Mouse (Mus musculus) embryo, embryonic 11 days (tissue): ENCODE measurements around the gene Pgpep1.
A peak's percentile ranks its signal among the peaks of the same experiment; 100 is the strongest.

Experiments
- DNase-seq: peaks from one replicate; pipeline ENCODE4 v3.0.0-alpha.2; 2015

Gene Pgpep1

GRCm38 (mm10) chr8:70660273-70660725, at the start of gene Pgpep1:
Gene Pgpep1, minus strand, starts transcription at chr8:70660388.
- peak; percentile 73 for DNase-seq

- DNase-seq = no peak
Observed at GRCm38 (mm10) chr8:70709794-70710193, 49.6 kb upstream of the Pgpep1 start.

GRCm38 (mm10) chr8:70708281-70708680, 48.1 kb upstream of the Pgpep1 start:
- no peak for DNase-seq

GRCm38 (mm10) chr8:70703287-70703686, 43.1 kb upstream of the Pgpep1 start, which contains the start of gene Iqcn:
Gene Iqcn, plus strand, starts transcription at chr8:70703457.
- DNase-seq = no peak

- DNase-seq = no peak
Observed at GRCm38 (mm10) chr8:70702842-70703182, 42.6 kb upstream of the Pgpep1 start.

- no peak for DNase-seq
Observed at GRCm38 (mm10) chr8:70701982-70702841, 42.0 kb upstream of the Pgpep1 start.

GRCm38 (mm10) chr8:70701048-70701981, 41.1 kb upstream of the Pgpep1 start:
- no peak for DNase-seq

GRCm38 (mm10) chr8:70700555-70700922, 40.4 kb upstream of the Pgpep1 start:
- peak; percentile 96 for DNase-seq

- DNase-seq = peak; percentile 88
Observed at GRCm38 (mm10) chr8:70699834-70700554, 39.8 kb upstream of the Pgpep1 start.

GRCm38 (mm10) chr8:70699116-70699833, 39.1 kb upstream of the Pgpep1 start:
- DNase-seq = no peak

- peak; percentile 100 for DNase-seq
Observed at GRCm38 (mm10) chr8:70698310-70699109, 38.3 kb upstream of the Pgpep1 start, which contains the start of gene Jund. Gene Jund, plus strand, starts transcription at chr8:70698949.

GRCm38 (mm10) chr8:70697366-70698250, 37.4 kb upstream of the Pgpep1 start:
- no peak for DNase-seq

GRCm38 (mm10) chr8:70696946-70697345, 36.8 kb upstream of the Pgpep1 start:
- DNase-seq = no peak

- peak; percentile 93 for DNase-seq
Observed at GRCm38 (mm10) chr8:70696019-70696885, 36.1 kb upstream of the Pgpep1 start.

GRCm38 (mm10) chr8:70695318-70696018, 35.3 kb upstream of the Pgpep1 start:
- DNase-seq = peak; percentile 47

- no peak for DNase-seq
Observed at GRCm38 (mm10) chr8:70693636-70694035, 33.4 kb upstream of the Pgpep1 start.

- peak; percentile 93 for DNase-seq
Observed at GRCm38 (mm10) chr8:70691727-70692231, 31.6 kb upstream of the Pgpep1 start.

- DNase-seq = no peak
Observed at GRCm38 (mm10) chr8:70691230-70691629, 31.0 kb upstream of the Pgpep1 start.
